Mouse (Mus musculus) neural tube, embryonic 14.5 days (tissue): ENCODE data around the gene Mapk10. TPM values are rescaled to one million over a fixed set of nuclear protein-coding genes. Genes with fewer than 3 reads are reported as not detected.
"Not testable (repeated sequence)": the region's sequence is repeated elsewhere in the genome, so short reads cannot be mapped to it uniquely, and the experiment has no call there.

Source experiments
- ATAC-seq: fragments of 200-750 bp; cut with Nextera tagmentation; 2 replicates; pipeline ENCODE4 v1.8.0; 2017; ENCODE audit warnings: low read depth, mild to moderate bottlenecking, moderate TSS enrichment, moderate library complexity
- H3K27ac ChIP-seq: fragments of 300-500 bp; sonication (generic); 2 replicates; pipeline ENCODE4 v1.5.1; 2014; ENCODE audit warnings: low read depth, mild to moderate bottlenecking, control low read depth, low read length, moderate library complexity, mixed read lengths
- H3K27me3 ChIP-seq: fragments of 300-500 bp; sonication (generic); 2 replicates; pipeline ENCODE4 v1.6.1; 2014; ENCODE audit warnings: low read length; ENCODE audit not compliant: control insufficient read depth, insufficient read depth
- H3K36me3 ChIP-seq: fragments of 300-500 bp; sonication (generic); 2 replicates; pipeline ENCODE4 v1.6.1; 2014; ENCODE audit warnings: low read length, mixed read lengths; ENCODE audit not compliant: control insufficient read depth, insufficient read depth
- H3K4me1 ChIP-seq: fragments of 300-500 bp; sonication (generic); 2 replicates; pipeline ENCODE4 v1.6.1; 2014; ENCODE audit warnings: low read length; ENCODE audit not compliant: control insufficient read depth, insufficient read depth
- H3K4me2 ChIP-seq: fragments of 300-500 bp; sonication (generic); 2 replicates; pipeline ENCODE4 v1.6.1; 2014; ENCODE audit warnings: mild to moderate bottlenecking, low read depth, low read length, control low read depth
- H3K4me3 ChIP-seq: fragments of 300-500 bp; sonication (generic); 2 replicates; pipeline ENCODE4 v1.5.1; 2014; ENCODE audit warnings: low read depth, low read length, control low read depth, mixed read lengths
- H3K9ac ChIP-seq: fragments of 300-500 bp; sonication (generic); replicated peaks from 2 replicates; pipeline ENCODE4 v1.6.1; 2014; ENCODE audit warnings: low read depth, mild to moderate bottlenecking, control low read depth, low read length, mixed read lengths
- H3K9me3 ChIP-seq: fragments of 300-500 bp; sonication (generic); 2 replicates; pipeline ENCODE4 v1.6.1; 2016; ENCODE audit warnings: low read length; ENCODE audit not compliant: control insufficient read depth
- WGBS: fragments of 180-500 bp; shearing (Covaris S2); extraction: QIAGEN DNeasy Blood & Tissue Kit; methylation state at CpG from one replicate; pipeline ENCODE4 v1.1.7; 2014; 5-methylcytosine and 5-hydroxymethylcytosine counted together
- polyA plus RNA-seq: library from polyadenylated mRNA; unstranded; fragments of >200 nt; fragmentation: Nextera tagmentation; extraction: Ambion mirVana; gene quantifications from 2 replicates; pipeline ENCODE4 v1.2.1, GENCODE M21; 2014

The Mapk10 gene
- polyA plus RNA-seq, 1 experiment from 2014 or later, result 115 TPM

GRCm38 (mm10) chr5:102947061-102947711 lies 263.9 kb downstream of the Mapk10 start:
- WGBS, result 82% methylated on average over 8 of the region's 8 CpGs
- H3K27ac ChIP-seq, result no peak overlapping the region
- no peaks in the 10 kb centered on the region for H3K36me3 ChIP-seq
- H3K27me3 ChIP-seq, result no peaks in the 10 kb centered on the region
- H3K9me3 ChIP-seq, result no peaks in the 10 kb centered on the region; the same call in 1 of the 2 replicates
- no peak overlapping the region for H3K4me2 ChIP-seq
- no peak overlapping the region for H3K4me3 ChIP-seq
- no peak for ATAC-seq
- H3K4me1 ChIP-seq, result no peaks in the 10 kb centered on the region
- no peak overlapping the region for H3K9ac ChIP-seq

DNA sequence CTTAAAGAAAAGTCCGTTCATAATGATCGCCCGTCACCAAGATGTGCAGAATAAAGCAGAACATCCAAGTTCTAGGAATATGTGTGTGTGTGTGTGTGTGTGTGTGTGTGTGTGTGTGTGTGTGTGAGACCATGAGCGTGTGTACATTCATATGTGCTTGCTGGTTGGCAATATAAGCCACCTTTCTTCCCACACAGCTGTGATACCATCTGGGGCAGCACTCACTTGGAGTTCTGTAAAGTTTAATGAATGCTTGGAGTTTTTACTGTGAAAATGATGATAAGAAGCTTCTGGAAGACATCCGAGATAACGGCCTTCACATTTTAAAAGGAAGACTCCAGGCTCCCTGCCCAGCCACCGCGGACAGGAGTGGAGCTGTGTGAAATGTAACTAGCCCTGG lies 264.5 kb downstream of the Mapk10 start:
- H3K9me3 ChIP-seq, result no peaks in the 10 kb centered on the region; the same call in 1 of the 2 replicates
- 96% methylated on average over 8 of the region's 8 CpGs for WGBS
- H3K36me3 ChIP-seq, result no peaks in the 10 kb centered on the region
- H3K27ac ChIP-seq, result no peak overlapping the region
- H3K9ac ChIP-seq, result no peak overlapping the region
- H3K4me2 ChIP-seq, result no peak overlapping the region
- H3K4me3 ChIP-seq, result no peak overlapping the region
- no peaks in the 10 kb centered on the region for H3K27me3 ChIP-seq
- no peaks in the 10 kb centered on the region for H3K4me1 ChIP-seq
- no peak for ATAC-seq

GRCm38 (mm10) chr5:102943864-102944630 lies 267.1 kb downstream of the Mapk10 start:
- not testable (repeated sequence) for H3K9ac ChIP-seq, H3K27me3 ChIP-seq, H3K4me1 ChIP-seq, H3K4me2 ChIP-seq, H3K27ac ChIP-seq, H3K4me3 ChIP-seq, H3K36me3 ChIP-seq, H3K9me3 ChIP-seq, ATAC-seq
- WGBS, result 76% methylated on average over 17 of the region's 17 CpGs

GRCm38 (mm10) chr5:102930161-102930560 lies 281.0 kb downstream of the Mapk10 start:
- no peaks in the 10 kb centered on the region for H3K36me3 ChIP-seq
- no peaks in the 10 kb centered on the region for H3K27me3 ChIP-seq
- no peak overlapping the region for H3K4me3 ChIP-seq
- 75% methylated on average over 6 of the region's 6 CpGs for WGBS
- ATAC-seq, result no peak
- no peak overlapping the region for H3K4me2 ChIP-seq
- H3K4me1 ChIP-seq, result no peaks in the 10 kb centered on the region
- H3K27ac ChIP-seq, result no peak overlapping the region
- no peaks in the 10 kb centered on the region for H3K9me3 ChIP-seq
- no peak overlapping the region for H3K9ac ChIP-seq

- no peak for ATAC-seq
- 62% methylated on average over 5 of the region's 5 CpGs for WGBS
- H3K27me3 ChIP-seq, result no peaks in the 10 kb centered on the region
- no peak overlapping the region for H3K4me3 ChIP-seq
- H3K36me3 ChIP-seq, result no peaks in the 10 kb centered on the region
- H3K9ac ChIP-seq, result no peak overlapping the region
- no peaks in the 10 kb centered on the region for H3K9me3 ChIP-seq
- no peaks in the 10 kb centered on the region for H3K4me1 ChIP-seq
- no peak overlapping the region for H3K4me2 ChIP-seq
- H3K27ac ChIP-seq, result no peak overlapping the region
These were observed 284.3 kb downstream of the Mapk10 start for GRCm38 (mm10) chr5:102926786-102927185.

DNA sequence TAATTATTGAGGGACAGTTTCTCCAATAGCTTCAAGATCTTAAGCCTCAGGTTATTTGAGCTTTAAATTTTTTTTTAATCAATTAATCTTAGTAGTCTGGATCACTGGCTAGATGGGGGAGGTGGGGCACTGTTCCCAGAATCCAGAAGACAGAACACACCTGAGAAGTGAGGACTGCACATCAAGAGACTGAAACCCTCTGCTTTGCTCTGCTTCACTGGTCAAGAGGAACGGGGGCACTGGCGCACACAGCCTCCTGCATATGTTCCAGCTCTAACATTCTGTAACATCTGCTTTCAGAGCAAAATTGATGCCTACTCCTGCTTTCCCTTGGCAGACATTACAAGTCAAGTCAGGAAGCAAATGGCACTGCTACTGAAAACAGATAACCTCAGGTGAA lies 290.9 kb downstream of the Mapk10 start:
- no peak overlapping the region for H3K9ac ChIP-seq
- no peaks in the 10 kb centered on the region for H3K27me3 ChIP-seq
- ATAC-seq, result no peak
- no peaks in the 10 kb centered on the region for H3K36me3 ChIP-seq
- no peak overlapping the region for H3K4me3 ChIP-seq
- no peaks in the 10 kb centered on the region for H3K4me1 ChIP-seq
- no peak overlapping the region for H3K27ac ChIP-seq
- no peaks in the 10 kb centered on the region for H3K9me3 ChIP-seq
- no peak overlapping the region for H3K4me2 ChIP-seq
- WGBS, result 71% methylated on average over 2 of the region's 2 CpGs

DNA sequence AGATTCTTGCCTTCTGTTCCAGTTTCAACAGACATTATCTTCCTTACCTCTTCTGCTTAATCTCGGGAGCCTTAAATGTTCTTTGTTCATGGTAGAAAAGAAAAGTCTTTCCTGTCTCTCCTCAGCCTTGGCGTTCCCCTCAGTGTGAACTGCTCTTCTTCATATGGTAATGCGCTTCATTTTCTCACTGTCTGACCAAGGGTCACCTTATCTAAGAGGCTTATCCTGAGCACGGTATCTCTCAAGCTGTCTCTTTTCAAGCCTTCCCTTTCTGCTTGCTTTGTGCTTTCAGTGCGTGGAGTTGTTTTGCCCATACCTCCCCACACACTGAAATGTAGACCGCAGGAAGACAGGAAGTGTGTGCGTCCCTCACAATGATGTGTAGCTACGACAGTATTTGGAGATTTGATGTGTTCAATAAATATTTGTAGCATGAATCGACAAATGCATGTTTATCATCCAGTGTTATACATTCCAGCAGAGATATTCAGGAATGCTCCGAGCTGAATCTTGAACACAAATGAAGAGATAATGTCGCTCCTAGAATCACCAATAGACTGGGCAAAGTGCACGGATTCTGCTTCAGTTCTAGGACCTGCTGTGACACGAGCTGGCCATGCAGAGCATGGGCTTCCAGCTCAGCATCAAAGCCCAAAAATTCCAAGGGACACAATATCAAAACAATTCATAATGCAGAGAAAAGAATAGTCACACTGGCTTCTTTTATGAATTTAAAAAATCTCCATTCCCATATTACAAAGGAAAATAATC lies 305.5 kb downstream of the Mapk10 start:
- Histone ChIP-seq H3K4me1 (no peaks in the 10 kb centered on the region), H3K27ac (no peak overlapping the region), H3K9me3 (no peaks in the 10 kb centered on the region), H3K9ac (no peak overlapping the region), H3K4me3 (no peak overlapping the region), H3K27me3 (no peaks in the 10 kb centered on the region), H3K36me3 (no peaks in the 10 kb centered on the region), H3K4me2 (no peak overlapping the region)
- WGBS, result 63% methylated on average over 13 of the region's 13 CpGs
- no peak for ATAC-seq

- Histone ChIP-seq H3K36me3 (no peaks in the 10 kb centered on the region), H3K4me2 (no peak overlapping the region), H3K9me3 (no peaks in the 10 kb centered on the region), H3K27me3 (no peaks in the 10 kb centered on the region), H3K9ac (no peak overlapping the region), H3K4me3 (no peak overlapping the region), H3K4me1 (no peaks in the 10 kb centered on the region), H3K27ac (no peak overlapping the region)
- no peak for ATAC-seq
- 84% methylated on average over 12 of the region's 12 CpGs for WGBS
These were observed 307.1 kb downstream of the Mapk10 start for GRCm38 (mm10) chr5:102904066-102904465.

GRCm38 (mm10) chr5:102903487-102903886 lies 307.6 kb downstream of the Mapk10 start:
- H3K9ac ChIP-seq, result no peak overlapping the region
- no peaks in the 10 kb centered on the region for H3K9me3 ChIP-seq
- WGBS, result 87% methylated on average over 9 of the region's 9 CpGs
- H3K4me1 ChIP-seq, result no peaks in the 10 kb centered on the region
- no peaks in the 10 kb centered on the region for H3K27me3 ChIP-seq
- no peaks in the 10 kb centered on the region for H3K36me3 ChIP-seq
- H3K4me2 ChIP-seq, result no peak overlapping the region
- ATAC-seq, result no peak
- no peak overlapping the region for H3K27ac ChIP-seq
- H3K4me3 ChIP-seq, result no peak overlapping the region
